In the genomic region with DNA sequence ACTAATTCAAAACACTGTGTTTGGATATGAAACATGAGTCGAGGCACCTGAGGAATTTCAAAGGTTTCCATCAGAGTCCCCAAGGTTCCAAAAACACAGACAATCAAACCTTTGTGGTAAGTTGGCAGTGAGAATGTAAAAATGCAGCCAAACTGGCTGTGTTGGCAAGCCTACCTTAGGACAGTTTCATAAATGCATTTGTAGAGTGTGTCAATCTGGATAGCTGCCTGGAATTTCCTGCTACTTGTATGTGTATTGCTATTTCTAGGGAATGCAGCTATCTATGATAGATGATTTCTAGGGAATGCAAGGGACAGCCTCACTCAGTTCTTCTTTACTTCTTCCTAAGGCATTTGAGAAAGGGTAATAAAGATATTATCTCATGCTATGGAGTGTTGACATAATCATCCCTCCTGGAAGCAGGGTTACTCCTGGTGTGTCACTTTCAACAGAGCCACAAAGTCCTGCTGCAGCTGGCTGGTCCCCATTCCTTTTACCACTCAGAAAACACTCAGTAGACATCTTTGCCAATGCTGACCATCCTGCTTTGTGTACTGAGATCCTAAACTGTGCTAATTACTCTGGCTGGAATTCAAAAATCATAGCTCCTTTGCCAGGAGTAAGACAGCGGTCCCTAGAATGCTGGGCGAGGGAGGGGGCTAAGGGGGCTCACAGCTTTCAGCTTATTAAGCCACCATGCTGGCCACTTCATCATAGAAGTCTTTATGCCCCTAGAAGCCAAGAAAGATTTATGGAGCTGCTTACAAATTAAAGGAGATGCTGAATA, we compare ENCODE assay signal across 10 mouse cellular contexts.
DNase-seq lines count a peak whose midpoint lies in the region; ATAC-seq and TF ChIP-seq lines count a peak whose summit lies in the region.
"Had no signal": no experiment of that assay in that cellular context is flagged by ENCODE, and none has a peak within 500 bp of the region (broad histone marks: within the 10 kb centered on the region; RNA-seq: fewer than 3 reads in every experiment).

No protein-coding gene starts in this region.

- no peaks in the 10 kb centered on the region for H3K27me3 ChIP-seq in lung, embryonic 14.5 days (ENCODE audit: insufficient read depth, low read length)
- H3K27me3 ChIP-seq in forebrain, embryonic 16.5 days (replicated peaks; ENCODE audit: control insufficient read depth, insufficient read depth, low read length) = no peaks in the 10 kb centered on the region
- H3K27me3 ChIP-seq in midbrain, postnatal 0 days (ENCODE audit: insufficient read depth, low read length) = no peaks in the 10 kb centered on the region
- no peaks in the 10 kb centered on the region for H3K27me3 ChIP-seq in kidney, embryonic 16.5 days (ENCODE audit: insufficient read depth, low read length)

- WGBS in lung, embryonic 14.5 days = 40% methylated on average over 3 of the region's 3 CpGs
- 16% methylated on average over 3 of the region's 3 CpGs for WGBS in forebrain, embryonic 16.5 days
- WGBS in midbrain, postnatal 0 days = 69% methylated on average over 3 of the region's 3 CpGs
- 62% methylated on average over 3 of the region's 3 CpGs for WGBS in kidney, embryonic 16.5 days

- H3K36me3 ChIP-seq in lung, embryonic 14.5 days (ENCODE audit: insufficient read depth) = no peaks in the 10 kb centered on the region
- no peaks in the 10 kb centered on the region for H3K36me3 ChIP-seq in forebrain, embryonic 16.5 days (ENCODE audit: control insufficient read depth, insufficient read depth)
- H3K36me3 ChIP-seq in midbrain, postnatal 0 days (ENCODE audit: insufficient read depth, low read length) = no peaks in the 10 kb centered on the region
- no peaks in the 10 kb centered on the region for H3K36me3 ChIP-seq in kidney, embryonic 16.5 days (ENCODE audit: insufficient read depth, low read length)
- H3K36me3 ChIP-seq: heart, embryonic 10.5 days had no signal

- H3K4me2 ChIP-seq in lung, embryonic 14.5 days = no peak overlapping the region
- no peak overlapping the region for H3K4me2 ChIP-seq in forebrain, embryonic 16.5 days (ENCODE audit: low read length)
- no peak overlapping the region for H3K4me2 ChIP-seq in midbrain, postnatal 0 days (ENCODE audit: low read depth, low read length, poor library complexity, severe bottlenecking)
- H3K4me2 ChIP-seq in kidney, embryonic 16.5 days (replicated peaks; ENCODE audit: low read depth, low read length) = no peak overlapping the region

- peak; percentile 55 to 58 for DNase-seq in cerebellum, postnatal 10 days
- no peak for DNase-seq in cerebellum, adult 11 months
- DNase-seq in lung, embryonic 14.5 days = peak; percentile 75
- no peak for DNase-seq in lung, postnatal 25 days (ENCODE audit: low spot score)
- DNase-seq in midbrain, postnatal 0 days (ENCODE audit: low spot score) = peak; percentile 85
- no peak for DNase-seq in B cell, adult 2 months
- DNase-seq: kidney, adult 9 months had no signal

- H3K9ac ChIP-seq in lung, embryonic 14.5 days = no peak overlapping the region
- no peak overlapping the region for H3K9ac ChIP-seq in forebrain, embryonic 16.5 days (replicated peaks; ENCODE audit: low read depth, low read length)
- no peak overlapping the region for H3K9ac ChIP-seq in midbrain, postnatal 0 days (replicated peaks; ENCODE audit: low read length, poor library complexity, severe bottlenecking)
- H3K9ac ChIP-seq in kidney, embryonic 16.5 days (replicated peaks; ENCODE audit: low read length) = no peak overlapping the region

- ATAC-seq in lung, embryonic 14.5 days (ENCODE audit: insufficient read depth) = peak; percentile 89
- peak; percentile 87 for ATAC-seq in forebrain, embryonic 16.5 days
- ATAC-seq in midbrain, postnatal 0 days (ENCODE audit: low FRiP score) = 0 out of 2 replicates have a peak, but pooled peaks have one; percentile 34
- ATAC-seq in kidney, embryonic 16.5 days (ENCODE audit: low FRiP score, low TSS enrichment) = no peak

- no peak for TF ChIP-seq CTCF in lung, embryonic 14.5 days (IDR thresholded peaks at IDR 0.05; ENCODE audit: low read depth)
- TF ChIP-seq CTCF in midbrain, postnatal 0 days (IDR thresholded peaks at IDR 0.05) = no peak

- H3K9me3 ChIP-seq in lung, embryonic 14.5 days (ENCODE audit: low read depth, low read length) = no peaks in the 10 kb centered on the region
- H3K9me3 ChIP-seq in forebrain, embryonic 16.5 days (ENCODE audit: control insufficient read depth, low read length) = no peaks in the 10 kb centered on the region
- H3K9me3 ChIP-seq in midbrain, postnatal 0 days (ENCODE audit: low read length) = no peaks in the 10 kb centered on the region
- no peaks in the 10 kb centered on the region for H3K9me3 ChIP-seq in kidney, embryonic 16.5 days (ENCODE audit: low read length)
- H3K9me3 ChIP-seq: heart, embryonic 10.5 days had no signal

- H3K4me3 ChIP-seq in lung, embryonic 14.5 days (ENCODE audit: low read depth, low read length) = no peak overlapping the region
- H3K4me3 ChIP-seq in forebrain, embryonic 16.5 days (replicated peaks; ENCODE audit: low read length) = no peak overlapping the region
- H3K4me3 ChIP-seq in midbrain, postnatal 0 days (ENCODE audit: low read depth, low read length) = no peak overlapping the region
- no peak overlapping the region for H3K4me3 ChIP-seq in kidney, embryonic 16.5 days (ENCODE audit: low read length)
- H3K4me3 ChIP-seq: heart, embryonic 10.5 days had no signal

- peak overlapping the region; percentile 50; the same call in 1 of the 2 replicates for H3K27ac ChIP-seq in lung, embryonic 14.5 days (ENCODE audit: low read depth)
- H3K27ac ChIP-seq in forebrain, embryonic 16.5 days (ENCODE audit: low read length) = peak overlapping the region; percentile 8; the same call in 1 of the 2 replicates
- H3K27ac ChIP-seq in midbrain, postnatal 0 days (ENCODE audit: low read depth, low read length) = no peak overlapping the region
- no peak overlapping the region for H3K27ac ChIP-seq in kidney, embryonic 16.5 days (ENCODE audit: low read length)
- H3K27ac ChIP-seq: heart, embryonic 10.5 days had no signal

- H3K4me1 ChIP-seq in lung, embryonic 14.5 days (ENCODE audit: insufficient read depth) = peaks cover 3% of the 10 kb centered on the region; the same call in 1 of the 2 replicates
- H3K4me1 ChIP-seq in forebrain, embryonic 16.5 days (replicated peaks; ENCODE audit: control insufficient read depth, insufficient read depth, low read length) = peaks cover 14% of the 10 kb centered on the region
- no peaks in the 10 kb centered on the region; the same call in 1 of the 2 replicates for H3K4me1 ChIP-seq in midbrain, postnatal 0 days (ENCODE audit: insufficient read depth, low read length)
- H3K4me1 ChIP-seq in kidney, embryonic 16.5 days (ENCODE audit: insufficient read depth, low read length) = no peaks in the 10 kb centered on the region
- H3K4me1 ChIP-seq: heart, embryonic 10.5 days had no signal

Comparison
In these comparisons a context has a peak if more than half of its experiments do, and no peak if none do; other contexts are left out.
1. DNase-seq: peak in cerebellum, postnatal 10 days (2 of 2), lung, embryonic 14.5 days (single experiment) and midbrain, postnatal 0 days (single experiment); none in cerebellum, adult 11 months (single experiment), lung, postnatal 25 days (single experiment) and B cell, adult 2 months (0 of 2).
2. H3K27ac ChIP-seq: peak in lung, embryonic 14.5 days (single experiment) and forebrain, embryonic 16.5 days (single experiment); none in midbrain, postnatal 0 days (single experiment) and kidney, embryonic 16.5 days (single experiment).